Mouse (Mus musculus): Measurements from ENCODE around the gene Gm21887. TPM values are rescaled to one million over a fixed set of nuclear protein-coding genes. Genes with fewer than 3 reads are reported as not detected.
"Not testable (repeated sequence)": the region's sequence is repeated elsewhere in the genome, so short reads cannot be mapped to it uniquely, and the experiment has no call there.

Gm21887 gene
- polyA plus RNA-seq, 1 experiment from 2014 or later = 212 TPM

GRCm38 (mm10) chrX:169976340-169976739, 33.1 kb upstream of the Gm21887 start:
- not testable (repeated sequence) for ATAC-seq (ENCODE audit: insufficient number of reproducible peaks, insufficient read depth, low FRiP score, low TSS enrichment); H3K27me3 ChIP-seq; H3K4me3 ChIP-seq; H3K9ac ChIP-seq; H3K4me1 ChIP-seq; H3K27ac ChIP-seq; H3K4me2 ChIP-seq (replicated peaks)
- H3K36me3 ChIP-seq = peaks cover 11% of the 10 kb centered on the region; the same call in 1 of the 2 replicates
- H3K9me3 ChIP-seq = peaks cover 19% of the 10 kb centered on the region
- 65% methylated on average over 5 of the region's 5 CpGs for WGBS

DNA sequence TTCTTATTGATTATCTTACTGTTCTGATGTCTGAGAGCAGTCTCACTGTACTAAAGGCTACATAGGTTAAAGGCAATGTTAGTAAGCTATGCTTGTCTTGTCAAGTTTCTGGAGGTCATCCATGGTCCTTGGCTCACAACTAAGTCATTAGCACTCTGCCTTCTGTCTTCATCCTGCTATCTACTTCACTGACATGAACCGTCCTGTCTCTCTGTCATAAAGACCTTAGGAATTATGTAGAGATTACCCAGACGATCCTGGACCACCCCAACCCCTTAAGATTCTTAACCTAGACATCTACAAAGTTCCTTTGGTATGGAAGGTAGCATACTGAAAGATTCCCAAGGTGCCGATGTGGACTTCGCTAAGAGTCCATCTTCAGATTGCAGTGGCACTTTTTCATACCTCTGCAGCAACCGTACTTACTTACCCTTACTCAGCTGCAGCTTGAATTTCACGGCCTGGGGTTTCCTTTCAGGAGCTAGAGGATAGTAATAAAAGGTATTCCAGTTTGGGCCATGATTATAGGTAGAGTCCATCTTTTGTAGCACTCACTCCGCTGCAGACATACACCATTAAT, 31.5 kb upstream of the Gm21887 start:
- peaks cover 25% of the 10 kb centered on the region for H3K36me3 ChIP-seq
- WGBS = 88% methylated on average over 7 of the region's 7 CpGs
- H3K4me3 ChIP-seq; H3K27ac ChIP-seq; H3K9ac ChIP-seq; ATAC-seq (ENCODE audit: insufficient number of reproducible peaks, insufficient read depth, low FRiP score, low TSS enrichment); H3K4me2 ChIP-seq (replicated peaks); H3K27me3 ChIP-seq; H3K4me1 ChIP-seq: not testable (repeated sequence)
- H3K9me3 ChIP-seq = peaks cover 19% of the 10 kb centered on the region

DNA sequence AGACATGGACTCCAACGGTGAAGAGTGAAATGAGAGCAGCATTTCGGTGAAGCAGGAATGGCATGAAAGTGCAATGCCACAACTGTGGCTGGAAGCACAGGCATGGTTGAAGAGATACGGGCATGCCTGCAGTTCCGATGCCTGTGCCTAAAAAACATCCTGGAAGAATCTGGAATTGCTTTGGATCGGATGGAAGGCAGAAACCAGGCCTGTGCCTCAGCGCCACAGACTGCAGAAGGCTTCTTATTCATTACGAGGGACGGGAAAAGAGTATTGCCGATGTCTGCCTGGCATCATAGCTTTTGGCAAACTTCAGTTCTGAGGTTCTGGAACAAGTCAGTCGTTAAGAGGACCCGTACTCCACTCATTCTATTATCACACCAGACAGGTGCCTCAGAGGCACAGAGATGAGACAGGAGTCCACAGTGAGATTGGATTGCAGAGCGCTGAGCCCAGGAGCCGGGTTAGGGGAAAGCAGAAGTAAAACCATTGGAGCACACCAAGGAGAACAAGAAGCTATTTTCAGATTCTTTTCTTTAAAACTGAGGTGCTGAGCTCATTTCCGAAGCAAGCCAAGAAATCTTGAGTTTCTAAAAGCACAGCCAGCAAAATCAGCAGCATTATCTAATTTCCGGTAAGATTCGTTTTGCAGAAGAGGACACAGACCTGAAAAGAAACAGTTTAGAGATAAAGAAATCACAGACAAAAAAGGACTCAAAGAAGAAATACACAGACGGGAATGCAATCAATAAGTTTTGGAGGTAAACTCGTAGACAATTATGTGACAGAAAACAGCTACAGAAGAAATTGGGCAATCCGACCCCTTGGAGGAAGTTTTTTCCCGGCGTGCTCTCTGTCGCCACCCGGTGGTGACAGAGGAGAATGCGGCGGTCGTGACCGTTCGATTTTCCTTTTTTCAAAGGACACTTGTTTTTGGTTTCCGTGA, 30.8 kb upstream of the Gm21887 start:
- Histone ChIP-seq H3K9me3 (peaks cover 18% of the 10 kb centered on the region), H3K27ac (peak overlapping the region; percentile 1; the same call in 1 of the 2 replicates), H3K36me3 (peaks cover 25% of the 10 kb centered on the region)
- WGBS = 65% methylated on average over 29 of the region's 29 CpGs
- H3K9ac ChIP-seq; ATAC-seq (ENCODE audit: insufficient number of reproducible peaks, insufficient read depth, low FRiP score, low TSS enrichment); H3K4me2 ChIP-seq (replicated peaks); H3K4me1 ChIP-seq; H3K27me3 ChIP-seq; H3K4me3 ChIP-seq: not testable (repeated sequence)

GRCm38 (mm10) chrX:169979461-169980202, 29.8 kb upstream of the Gm21887 start:
- H3K9ac ChIP-seq; H3K27me3 ChIP-seq; ATAC-seq (ENCODE audit: insufficient number of reproducible peaks, insufficient read depth, low FRiP score, low TSS enrichment); H3K4me2 ChIP-seq (replicated peaks); H3K27ac ChIP-seq; H3K4me3 ChIP-seq; H3K4me1 ChIP-seq: not testable (repeated sequence)
- peaks cover 29% of the 10 kb centered on the region for H3K36me3 ChIP-seq
- H3K9me3 ChIP-seq = peaks cover 23% of the 10 kb centered on the region
- WGBS = 85% methylated on average over 20 of the region's 20 CpGs

GRCm38 (mm10) chrX:169980203-169980556, 29.3 kb upstream of the Gm21887 start:
- not testable (repeated sequence) for H3K27me3 ChIP-seq; H3K4me2 ChIP-seq (replicated peaks); H3K9ac ChIP-seq; ATAC-seq (ENCODE audit: insufficient number of reproducible peaks, insufficient read depth, low FRiP score, low TSS enrichment); H3K27ac ChIP-seq; H3K4me3 ChIP-seq; H3K4me1 ChIP-seq
- Histone ChIP-seq H3K36me3 (peaks cover 34% of the 10 kb centered on the region), H3K9me3 (peaks cover 28% of the 10 kb centered on the region)
- WGBS = 86% methylated on average over 6 of the region's 6 CpGs

GRCm38 (mm10) chrX:169980809-169981289, 28.6 kb upstream of the Gm21887 start:
- H3K27me3 ChIP-seq = no peaks in the 10 kb centered on the region
- peaks cover 39% of the 10 kb centered on the region for H3K36me3 ChIP-seq
- ATAC-seq (ENCODE audit: insufficient number of reproducible peaks, insufficient read depth, low FRiP score, low TSS enrichment) = no peak
- H3K4me1 ChIP-seq = no peaks in the 10 kb centered on the region
- WGBS = 83% methylated on average over 12 of the region's 12 CpGs
- H3K27ac ChIP-seq = no peak overlapping the region
- no peak overlapping the region for H3K4me3 ChIP-seq
- no peak overlapping the region for H3K4me2 ChIP-seq (replicated peaks)
- H3K9me3 ChIP-seq = peaks cover 33% of the 10 kb centered on the region
- H3K9ac ChIP-seq = no peak overlapping the region

DNA sequence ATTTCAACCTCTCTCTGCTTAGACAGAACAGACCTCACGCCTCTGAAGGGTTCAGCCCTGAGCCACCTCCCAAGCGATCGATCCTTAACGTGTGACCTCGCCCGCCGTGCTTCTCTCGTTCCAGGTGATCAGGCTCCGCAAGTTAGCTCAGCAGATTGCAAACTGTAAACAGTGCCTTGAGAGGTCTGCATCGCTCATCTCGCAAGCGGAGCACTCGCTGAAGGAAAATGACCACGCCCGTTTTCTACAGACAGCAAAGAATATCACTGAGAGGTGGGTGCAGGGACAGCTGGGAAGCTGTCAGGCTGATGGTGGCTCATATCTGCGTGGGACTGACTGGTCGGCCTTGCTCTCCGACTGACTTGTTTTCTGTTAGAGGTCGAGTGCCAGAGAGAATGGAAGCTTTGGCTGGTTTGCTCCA, 27.7 kb upstream of the Gm21887 start:
- H3K4me2 ChIP-seq (replicated peaks); H3K27me3 ChIP-seq; H3K27ac ChIP-seq; H3K4me1 ChIP-seq; ATAC-seq (ENCODE audit: insufficient number of reproducible peaks, insufficient read depth, low FRiP score, low TSS enrichment); H3K9ac ChIP-seq; H3K4me3 ChIP-seq: not testable (repeated sequence)
- Histone ChIP-seq H3K9me3 (peaks cover 38% of the 10 kb centered on the region), H3K36me3 (peaks cover 44% of the 10 kb centered on the region)
- 89% methylated on average over 19 of the region's 19 CpGs for WGBS

- Histone ChIP-seq H3K36me3 (peaks cover 49% of the 10 kb centered on the region), H3K9me3 (peaks cover 44% of the 10 kb centered on the region)
- ATAC-seq (ENCODE audit: insufficient number of reproducible peaks, insufficient read depth, low FRiP score, low TSS enrichment) = not testable (repeated sequence)
Measured at GRCm38 (mm10) chrX:169982606-169983400, 26.7 kb upstream of the Gm21887 start.

GRCm38 (mm10) chrX:169983401-169984165, 25.9 kb upstream of the Gm21887 start:
- ATAC-seq (ENCODE audit: insufficient number of reproducible peaks, insufficient read depth, low FRiP score, low TSS enrichment); H3K4me2 ChIP-seq (replicated peaks); H3K4me3 ChIP-seq; H3K9ac ChIP-seq; H3K27ac ChIP-seq; H3K4me1 ChIP-seq; H3K27me3 ChIP-seq: not testable (repeated sequence)
- WGBS = 86% methylated on average over 19 of the region's 19 CpGs
- H3K9me3 ChIP-seq = peaks cover 44% of the 10 kb centered on the region
- H3K36me3 ChIP-seq = peaks cover 53% of the 10 kb centered on the region

More at GRCm38 (mm10) chrX:169982606-169983400, 26.7 kb upstream of the Gm21887 start:
- H3K4me3 ChIP-seq; H3K27ac ChIP-seq; H3K27me3 ChIP-seq; H3K9ac ChIP-seq; H3K4me1 ChIP-seq; H3K4me2 ChIP-seq (replicated peaks): not testable (repeated sequence)
- 89% methylated on average over 23 of the region's 23 CpGs for WGBS

GRCm38 (mm10) chrX:169984331-169984730, 25.1 kb upstream of the Gm21887 start:
- 89% methylated on average over 7 of the region's 7 CpGs for WGBS
- H3K27ac ChIP-seq; H3K27me3 ChIP-seq; H3K4me1 ChIP-seq; H3K4me3 ChIP-seq; H3K4me2 ChIP-seq (replicated peaks); ATAC-seq (ENCODE audit: insufficient number of reproducible peaks, insufficient read depth, low FRiP score, low TSS enrichment); H3K9ac ChIP-seq: not testable (repeated sequence)
- Histone ChIP-seq H3K9me3 (peaks cover 49% of the 10 kb centered on the region), H3K36me3 (peaks cover 60% of the 10 kb centered on the region)
